Mouse (Mus musculus): ENCODE measurements around the gene P2rx2. TPM values are rescaled to one million over a fixed set of nuclear protein-coding genes. Genes with fewer than 3 reads are reported as not detected.

P2rx2 gene
- polyA plus RNA-seq (2012; ENCODE audit: insufficient read depth, low replicate concordance) = 1.1 TPM in 1 of 2 replicates, not detected in the other

DNA sequence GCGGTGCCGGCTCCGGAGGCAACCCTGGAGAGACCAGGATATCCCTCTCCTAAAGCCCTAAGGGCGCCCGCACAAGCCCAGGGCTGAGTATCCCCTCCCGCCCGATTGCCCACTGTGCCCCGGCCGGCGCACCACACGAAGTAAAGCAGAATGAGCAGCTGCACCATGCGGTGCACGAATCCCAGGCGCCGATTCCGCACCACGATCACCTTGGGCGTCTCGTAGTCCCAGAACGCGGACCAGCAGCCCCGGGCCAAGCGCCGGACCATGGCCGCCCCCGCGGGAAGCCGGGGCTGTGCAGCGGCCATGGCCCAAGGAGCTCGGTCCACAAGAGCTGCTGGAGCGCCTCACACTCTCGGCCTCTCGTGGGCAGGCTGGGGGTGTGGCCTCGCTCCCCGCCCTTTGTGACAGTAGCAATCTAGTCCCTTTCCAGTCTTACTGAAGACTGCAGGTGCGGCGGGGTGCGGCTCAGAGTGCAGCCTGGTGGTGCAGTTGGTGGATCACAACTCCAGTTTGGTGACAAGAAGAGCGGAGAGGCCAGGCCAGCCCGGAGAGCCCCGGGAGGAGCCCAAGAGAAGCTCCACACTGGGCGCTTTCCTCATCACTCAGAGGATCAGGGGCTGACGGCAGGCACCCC, at the start of gene P2rx2:
Gene P2rx2, minus strand, starts transcription at position 565 of the 637 bp plus-strand sequence.
- Histone ChIP-seq H3K27me3 (replicated peaks) (peaks cover 66% of the 10 kb centered on the region), H3K4me3 (replicated peaks) (peak within 1 kb of the TSS; percentile 87), H3K36me3 (replicated peaks; ENCODE audit: low read length) (peaks cover 21% of the 10 kb centered on the region), H3K9me3 (no peaks in the 10 kb centered on the region), H3K4me1 (peaks cover 25% of the 10 kb centered on the region)
- no peak for TF ChIP-seq GATA1 (IDR thresholded peaks at IDR 0.05; ENCODE audit: borderline replicate concordance, low read length)
- no peak for TF ChIP-seq FLI1 (IDR thresholded peaks at IDR 0.05; ENCODE audit: low read length)

DNA sequence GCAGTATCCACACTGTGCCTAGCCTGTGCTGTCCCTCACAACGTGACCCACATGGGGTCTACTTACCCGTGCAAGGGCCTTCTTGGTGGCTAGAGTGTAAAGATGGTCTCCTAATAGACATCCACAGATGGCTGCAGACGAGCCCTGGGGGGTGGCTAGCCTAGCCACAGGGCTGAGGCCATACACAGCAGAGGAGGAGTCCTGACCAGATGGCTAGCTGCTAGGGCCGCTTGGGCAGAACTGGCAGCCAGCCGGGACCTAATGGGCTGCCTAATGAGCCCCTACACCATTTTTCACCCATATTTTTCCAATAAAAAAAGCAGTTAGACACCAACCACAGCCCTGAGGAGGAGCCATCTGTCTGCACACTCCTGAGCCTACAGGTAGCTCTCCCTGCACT, 49.7 kb upstream of the P2rx2 start:
- Histone ChIP-seq H3K9me3 (no peaks in the 10 kb centered on the region), H3K4me3 (replicated peaks) (no peak overlapping the region), H3K4me1 (peaks cover 45% of the 10 kb centered on the region), H3K27me3 (replicated peaks) (peaks cover 8% of the 10 kb centered on the region), H3K36me3 (replicated peaks; ENCODE audit: low read length) (peaks cover 47% of the 10 kb centered on the region)
- no peak for TF ChIP-seq GATA1 (IDR thresholded peaks at IDR 0.05; ENCODE audit: borderline replicate concordance, low read length)
- TF ChIP-seq FLI1 (IDR thresholded peaks at IDR 0.05; ENCODE audit: low read length) = no peak

DNA sequence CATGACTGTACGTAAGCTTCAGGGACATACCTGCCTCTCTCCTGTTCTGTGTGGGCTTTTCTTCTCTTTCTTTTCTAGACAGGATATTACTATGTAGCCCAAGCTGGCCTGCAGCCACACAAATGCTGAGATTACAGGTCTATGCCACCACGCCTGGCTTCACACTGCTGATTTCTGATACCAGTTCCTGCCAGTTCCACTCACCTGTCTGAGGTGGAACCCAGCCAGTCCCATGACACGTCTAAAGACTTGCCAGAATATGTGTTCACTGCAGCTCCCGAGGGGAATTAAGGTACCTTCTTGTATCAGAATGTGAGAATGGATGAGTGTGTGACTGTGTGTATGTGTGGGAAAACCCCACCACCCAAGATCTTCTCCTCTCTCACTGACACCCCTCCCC, 47.6 kb upstream of the P2rx2 start:
- no peak overlapping the region for H3K4me3 ChIP-seq (replicated peaks)
- H3K9me3 ChIP-seq = no peaks in the 10 kb centered on the region
- peaks cover 63% of the 10 kb centered on the region for H3K4me1 ChIP-seq
- H3K27me3 ChIP-seq (replicated peaks) = peaks cover 29% of the 10 kb centered on the region
- peaks cover 33% of the 10 kb centered on the region for H3K36me3 ChIP-seq (replicated peaks; ENCODE audit: low read length)
- TF ChIP-seq FLI1 (IDR thresholded peaks at IDR 0.05; ENCODE audit: low read length) = no peak
- no peak for TF ChIP-seq GATA1 (IDR thresholded peaks at IDR 0.05; ENCODE audit: borderline replicate concordance, low read length)

DNA sequence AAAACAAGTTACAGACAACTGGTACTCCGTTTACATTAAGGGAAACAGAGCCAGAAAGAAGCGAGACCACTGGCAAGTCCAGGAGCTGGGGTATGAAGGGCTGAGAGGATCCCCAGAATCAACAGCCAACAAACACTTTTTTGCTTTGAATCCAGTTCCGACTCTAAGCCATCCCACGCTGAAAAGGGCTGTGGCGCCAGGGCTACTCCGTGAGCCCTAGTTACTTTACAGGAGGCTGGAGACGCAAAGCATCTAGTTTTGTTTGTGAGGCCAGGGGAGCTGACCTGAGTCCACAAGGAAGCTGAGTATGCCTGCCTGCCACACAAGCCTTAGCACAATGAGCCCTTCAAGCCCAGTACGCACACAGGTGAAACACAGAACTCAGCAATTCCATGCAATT, 44.3 kb upstream of the P2rx2 start:
- Histone ChIP-seq H3K4me1 (peaks cover 55% of the 10 kb centered on the region), H3K36me3 (replicated peaks; ENCODE audit: low read length) (peaks cover 11% of the 10 kb centered on the region), H3K27me3 (replicated peaks) (peaks cover 41% of the 10 kb centered on the region), H3K9me3 (no peaks in the 10 kb centered on the region), H3K4me3 (replicated peaks) (peak overlapping the region; percentile 91)
- TF ChIP-seq FLI1 (IDR thresholded peaks at IDR 0.05; ENCODE audit: low read length) = no peak
- TF ChIP-seq GATA1 (IDR thresholded peaks at IDR 0.05; ENCODE audit: borderline replicate concordance, low read length) = no peak

DNA sequence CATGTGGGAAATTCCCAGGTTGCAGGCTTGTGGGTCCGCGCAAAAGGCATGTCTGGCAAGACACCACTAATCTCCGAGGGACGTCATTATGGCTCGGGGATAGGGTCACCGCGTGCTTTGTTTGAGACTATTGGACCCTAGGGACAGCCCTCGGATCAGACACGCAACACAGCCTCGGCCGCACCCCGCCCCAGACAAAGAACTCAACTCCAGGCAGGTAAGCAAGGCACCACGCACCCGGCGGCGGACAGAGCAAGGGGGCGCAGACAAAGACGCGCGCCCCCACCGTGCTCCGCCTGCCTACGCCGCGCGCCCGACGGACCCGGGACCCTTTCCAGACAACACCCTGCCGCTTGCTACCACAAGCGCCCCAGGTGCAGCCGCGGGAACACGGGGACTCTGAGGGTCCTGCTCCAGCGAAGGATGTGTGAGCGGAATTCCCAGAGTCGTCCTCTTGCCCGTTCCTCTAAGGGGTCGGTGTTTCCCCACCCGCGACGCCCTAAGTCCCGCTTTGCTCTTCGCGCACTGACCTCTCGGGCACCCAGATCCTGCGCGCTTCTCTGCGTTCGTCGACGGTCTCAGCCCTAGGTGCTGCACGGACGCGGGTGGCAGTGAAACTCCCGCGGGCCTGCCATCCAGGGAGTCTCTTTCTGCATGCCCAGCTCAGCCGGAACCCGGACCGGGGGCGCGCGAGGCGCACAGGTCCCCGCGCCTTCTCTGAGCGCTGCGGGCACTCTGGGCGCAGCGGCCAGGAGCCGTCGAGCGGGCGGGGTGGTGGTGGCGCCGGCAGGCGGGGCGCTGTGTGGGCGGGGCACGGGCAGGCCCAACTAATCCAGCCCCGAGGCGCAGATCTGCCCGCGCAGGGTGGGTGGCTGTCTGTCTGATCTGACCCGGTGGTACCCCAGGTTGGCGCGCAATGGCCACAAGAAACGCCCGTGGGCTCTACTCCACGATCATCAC, 43.6 kb upstream of the P2rx2 start:
- Histone ChIP-seq H3K4me1 (peaks cover 48% of the 10 kb centered on the region), H3K4me3 (replicated peaks) (peak overlapping the region; percentile 91), H3K36me3 (replicated peaks; ENCODE audit: low read length) (peaks cover 11% of the 10 kb centered on the region), H3K9me3 (no peaks in the 10 kb centered on the region), H3K27me3 (replicated peaks) (peaks cover 41% of the 10 kb centered on the region)
- TF ChIP-seq GATA1 (IDR thresholded peaks at IDR 0.05; ENCODE audit: borderline replicate concordance, low read length) = no peak

DNA sequence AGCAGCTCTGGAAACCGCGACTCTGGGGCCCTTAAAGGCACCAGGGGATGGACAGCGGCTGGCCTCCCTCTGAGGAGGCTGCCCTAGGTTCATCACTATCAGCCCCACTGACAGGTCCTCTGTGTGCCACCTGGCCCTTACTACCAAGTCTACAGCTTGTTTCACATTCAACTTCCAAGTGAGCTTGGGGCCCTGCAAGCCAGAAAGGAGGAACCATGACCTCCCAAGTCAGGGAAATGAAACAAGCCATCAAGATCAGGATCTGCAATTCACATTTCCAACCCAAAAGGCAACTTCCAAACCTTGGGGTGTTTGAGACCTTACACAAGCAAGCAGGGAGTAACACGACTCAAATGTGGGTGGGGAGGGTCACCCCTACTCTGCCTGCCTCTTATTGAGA, 42.3 kb upstream of the P2rx2 start:
- Histone ChIP-seq H3K4me1 (peaks cover 34% of the 10 kb centered on the region), H3K9me3 (no peaks in the 10 kb centered on the region), H3K4me3 (replicated peaks) (no peak overlapping the region), H3K36me3 (replicated peaks; ENCODE audit: low read length) (peaks cover 13% of the 10 kb centered on the region), H3K27me3 (replicated peaks) (peaks cover 41% of the 10 kb centered on the region)
- no peak for TF ChIP-seq GATA1 (IDR thresholded peaks at IDR 0.05; ENCODE audit: borderline replicate concordance, low read length)
- no peak for TF ChIP-seq FLI1 (IDR thresholded peaks at IDR 0.05; ENCODE audit: low read length)

DNA sequence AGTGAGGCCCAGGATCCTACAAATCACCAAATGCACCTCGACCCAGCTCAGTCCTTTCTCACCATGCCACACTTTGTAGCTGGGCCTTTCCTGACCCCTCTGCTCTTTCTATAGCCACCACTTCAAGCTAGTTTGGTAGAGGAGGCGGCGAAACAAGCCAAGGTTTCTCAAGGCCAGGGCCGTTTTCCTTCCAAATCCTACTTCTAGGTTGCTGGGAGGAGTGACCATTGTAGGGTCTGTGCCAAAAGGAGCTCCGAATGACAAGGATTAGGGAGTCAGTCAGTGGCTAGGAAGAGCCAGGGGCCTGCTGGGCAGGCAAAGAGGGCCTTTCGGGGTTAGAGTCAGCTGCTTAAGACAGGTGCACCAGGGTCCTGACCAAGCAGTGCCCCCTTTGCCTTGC, 41.5 kb upstream of the P2rx2 start:
- TF ChIP-seq GATA1 (IDR thresholded peaks at IDR 0.05; ENCODE audit: borderline replicate concordance, low read length) = no peak
- no peak for TF ChIP-seq FLI1 (IDR thresholded peaks at IDR 0.05; ENCODE audit: low read length)
- H3K36me3 ChIP-seq (replicated peaks; ENCODE audit: low read length) = peaks cover 14% of the 10 kb centered on the region

DNA sequence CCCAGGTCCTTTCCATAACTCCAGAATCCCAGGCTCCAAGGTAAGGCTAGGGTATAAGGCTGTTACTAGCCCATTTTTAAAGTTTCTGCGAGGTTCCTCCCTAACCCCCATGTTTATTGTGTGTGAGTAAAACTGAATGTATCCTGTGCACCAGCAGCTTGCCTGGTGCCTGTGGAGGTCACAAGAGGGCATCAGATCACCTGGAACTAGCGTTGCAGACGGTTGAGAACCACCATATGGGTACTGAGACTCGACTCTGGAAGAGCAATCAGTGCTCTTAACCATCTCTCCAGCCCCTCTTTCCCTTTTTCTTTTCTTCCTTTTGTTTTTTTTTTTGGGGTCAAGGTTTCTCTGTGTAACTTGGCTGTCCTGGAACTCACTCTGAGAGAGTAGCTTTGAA, 36.8 kb upstream of the P2rx2 start:
- peaks cover 7% of the 10 kb centered on the region for H3K27me3 ChIP-seq (replicated peaks)
- no peaks in the 10 kb centered on the region for H3K4me1 ChIP-seq
- no peaks in the 10 kb centered on the region for H3K9me3 ChIP-seq
- peaks cover 51% of the 10 kb centered on the region for H3K36me3 ChIP-seq (replicated peaks; ENCODE audit: low read length)
- TF ChIP-seq GATA1 (IDR thresholded peaks at IDR 0.05; ENCODE audit: borderline replicate concordance, low read length) = no peak
- no peak for TF ChIP-seq FLI1 (IDR thresholded peaks at IDR 0.05; ENCODE audit: low read length)
- H3K4me3 ChIP-seq (replicated peaks) = no peak overlapping the region

More for the DNA sequence above, 41.5 kb upstream of the P2rx2 start:
- Histone ChIP-seq H3K27me3 (replicated peaks) (peaks cover 39% of the 10 kb centered on the region), H3K4me1 (peaks cover 27% of the 10 kb centered on the region), H3K9me3 (no peaks in the 10 kb centered on the region), H3K4me3 (replicated peaks) (no peak overlapping the region)

DNA sequence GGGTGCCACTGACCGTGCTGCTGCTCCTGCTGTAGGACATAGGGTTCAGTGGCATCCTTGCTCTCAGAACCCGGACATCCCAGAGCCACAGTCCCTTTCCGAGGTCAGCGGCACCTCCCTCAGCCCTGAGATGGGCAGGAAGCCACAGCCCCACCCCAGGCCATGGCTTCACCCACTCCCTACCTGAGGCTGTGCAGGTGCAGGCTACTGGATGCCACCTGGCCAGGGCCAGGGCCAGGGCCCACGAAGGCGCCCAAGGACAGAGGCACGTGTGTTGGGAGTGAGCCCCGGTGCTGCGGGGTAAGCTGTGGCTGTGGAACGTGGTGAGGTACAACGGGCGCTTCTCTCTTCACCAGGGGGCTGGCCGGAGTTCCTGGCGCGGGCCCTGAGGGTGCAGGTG, 36.1 kb upstream of the P2rx2 start:
- H3K27me3 ChIP-seq (replicated peaks) = no peaks in the 10 kb centered on the region
- TF ChIP-seq FLI1 (IDR thresholded peaks at IDR 0.05; ENCODE audit: low read length) (no peak), GATA1 (IDR thresholded peaks at IDR 0.05; ENCODE audit: borderline replicate concordance, low read length) (no peak)
- no peaks in the 10 kb centered on the region for H3K9me3 ChIP-seq
- no peaks in the 10 kb centered on the region for H3K4me1 ChIP-seq
- H3K4me3 ChIP-seq (replicated peaks) = no peak overlapping the region
- H3K36me3 ChIP-seq (replicated peaks; ENCODE audit: low read length) = peaks cover 58% of the 10 kb centered on the region

DNA sequence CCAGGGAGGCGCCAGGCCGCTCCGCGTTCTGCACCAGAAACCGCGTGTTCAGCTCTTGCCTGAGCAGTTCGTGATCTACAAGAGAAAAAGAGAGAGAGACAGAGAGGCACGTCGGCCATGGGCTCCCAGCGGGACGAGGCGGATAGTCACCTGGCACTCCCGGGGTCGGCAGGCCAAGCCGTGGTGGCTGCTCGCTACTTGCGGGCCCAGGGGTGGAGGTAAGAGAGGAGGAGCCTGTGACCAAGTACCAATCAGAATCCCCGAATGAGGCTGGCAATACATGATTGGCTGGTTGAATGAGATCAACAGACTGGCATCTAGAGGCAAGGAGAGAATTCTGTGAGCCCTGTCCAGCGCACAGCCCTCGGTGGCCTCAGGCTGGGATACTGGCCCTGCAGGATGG, 35.2 kb upstream of the P2rx2 start:
- no peak for TF ChIP-seq GATA1 (IDR thresholded peaks at IDR 0.05; ENCODE audit: borderline replicate concordance, low read length)
- no peak for TF ChIP-seq FLI1 (IDR thresholded peaks at IDR 0.05; ENCODE audit: low read length)
- H3K9me3 ChIP-seq = no peaks in the 10 kb centered on the region
- no peak overlapping the region for H3K4me3 ChIP-seq (replicated peaks)
- no peaks in the 10 kb centered on the region for H3K27me3 ChIP-seq (replicated peaks)
- no peaks in the 10 kb centered on the region for H3K4me1 ChIP-seq
- H3K36me3 ChIP-seq (replicated peaks; ENCODE audit: low read length) = peaks cover 67% of the 10 kb centered on the region
